Mouse (Mus musculus) heart, embryonic 10.5 days (tissue): ENCODE data around the gene Cpsf6. TPM values are rescaled to one million over a fixed set of nuclear protein-coding genes. Genes with fewer than 3 reads are reported as not detected.

ENCODE experiments used
- DNase-seq: peaks from one replicate; pipeline ENCODE4 v3.0.0-alpha.2; 2017; ENCODE audit warnings: low spot score
- H3K27ac ChIP-seq: fragments of 300-500 bp; sonication (generic); 2 replicates; pipeline ENCODE4 v1.5.1; 2016; ENCODE audit warnings: mild to moderate bottlenecking
- H3K27me3 ChIP-seq: fragments of 300-500 bp; sonication (generic); 2 replicates; pipeline ENCODE4 v1.6.1; 2016; ENCODE audit warnings: mild to moderate bottlenecking; ENCODE audit not compliant: poor library complexity, insufficient read depth, severe bottlenecking
- H3K36me3 ChIP-seq: fragments of 300-500 bp; sonication (generic); 2 replicates; pipeline ENCODE4 v1.6.1; 2016; ENCODE audit warnings: mild to moderate bottlenecking, moderate library complexity
- H3K4me1 ChIP-seq: fragments of 300-500 bp; sonication (generic); 2 replicates; pipeline ENCODE4 v1.6.1; 2016; ENCODE audit warnings: mild to moderate bottlenecking
- H3K4me3 ChIP-seq: fragments of 300-500 bp; sonication (generic); 2 replicates; pipeline ENCODE4 v1.5.1; 2016; ENCODE audit warnings: mild to moderate bottlenecking, moderate library complexity
- H3K9me3 ChIP-seq: fragments of 300-500 bp; sonication (generic); 2 replicates; pipeline ENCODE4 v1.6.1; 2016; ENCODE audit warnings: mild to moderate bottlenecking, moderate library complexity
- WGBS: fragments of 180-500 bp; shearing (Covaris S2); methylation state at CpG from one replicate; pipeline ENCODE4 v1.1.7; 2016; 5-methylcytosine and 5-hydroxymethylcytosine counted together
- polyA plus RNA-seq: library from polyadenylated mRNA; unstranded; fragments of >200 nt; fragmentation: Nextera tagmentation; extraction: Ambion mirVana; gene quantifications from 2 replicates; pipeline ENCODE4 v1.2.1, GENCODE M21; 2016

The Cpsf6 gene
- polyA plus RNA-seq = 128 and 138 TPM in 2 replicates

DNA sequence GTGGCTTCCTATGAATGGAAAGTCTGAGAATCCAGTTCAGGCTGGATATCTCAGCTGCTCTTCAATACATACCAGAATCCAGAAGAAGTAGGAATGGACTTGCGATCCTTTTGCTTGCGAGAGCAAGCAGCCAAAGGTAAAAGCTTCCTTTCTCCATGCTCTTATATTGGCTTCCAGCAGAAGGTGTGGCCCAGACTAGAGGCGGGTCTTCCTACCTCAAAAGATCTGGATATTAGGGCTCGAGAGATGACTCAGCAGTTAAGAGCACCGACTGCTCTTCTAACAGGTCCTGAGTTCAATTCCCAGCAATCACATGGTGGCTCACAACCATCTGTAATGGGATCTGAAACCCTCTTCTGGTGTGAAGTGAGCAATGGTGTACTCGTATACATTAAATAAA lies at the start of gene Cpsf6:
TSS of gene Cpsf6 (minus strand) at position 108 of the 400 bp plus-strand sequence.
- no peak within 1 kb of the TSS for H3K27ac ChIP-seq
- peaks cover 5% of the 10 kb centered on the region; the same call in 1 of the 2 replicates for H3K4me1 ChIP-seq
- no peaks in the 10 kb centered on the region for H3K27me3 ChIP-seq
- no peaks in the 10 kb centered on the region for H3K36me3 ChIP-seq
- WGBS = 82% methylated on average over 6 of the region's 6 CpGs
- DNase-seq = no peak
- no peak within 1 kb of the TSS for H3K4me3 ChIP-seq
- no peaks in the 10 kb centered on the region for H3K9me3 ChIP-seq

GRCm38 (mm10) chr10:117426615-117426969 lies 46.8 kb upstream of the Cpsf6 start:
- H3K27me3 ChIP-seq = no peaks in the 10 kb centered on the region
- H3K27ac ChIP-seq = no peak overlapping the region
- no peak overlapping the region for H3K4me3 ChIP-seq
- DNase-seq = no peak
- 77% methylated on average over 1 of the region's 1 CpGs for WGBS
- peaks cover 8% of the 10 kb centered on the region; the same call in 1 of the 2 replicates for H3K4me1 ChIP-seq
- H3K9me3 ChIP-seq = no peaks in the 10 kb centered on the region
- H3K36me3 ChIP-seq = no peaks in the 10 kb centered on the region

DNA sequence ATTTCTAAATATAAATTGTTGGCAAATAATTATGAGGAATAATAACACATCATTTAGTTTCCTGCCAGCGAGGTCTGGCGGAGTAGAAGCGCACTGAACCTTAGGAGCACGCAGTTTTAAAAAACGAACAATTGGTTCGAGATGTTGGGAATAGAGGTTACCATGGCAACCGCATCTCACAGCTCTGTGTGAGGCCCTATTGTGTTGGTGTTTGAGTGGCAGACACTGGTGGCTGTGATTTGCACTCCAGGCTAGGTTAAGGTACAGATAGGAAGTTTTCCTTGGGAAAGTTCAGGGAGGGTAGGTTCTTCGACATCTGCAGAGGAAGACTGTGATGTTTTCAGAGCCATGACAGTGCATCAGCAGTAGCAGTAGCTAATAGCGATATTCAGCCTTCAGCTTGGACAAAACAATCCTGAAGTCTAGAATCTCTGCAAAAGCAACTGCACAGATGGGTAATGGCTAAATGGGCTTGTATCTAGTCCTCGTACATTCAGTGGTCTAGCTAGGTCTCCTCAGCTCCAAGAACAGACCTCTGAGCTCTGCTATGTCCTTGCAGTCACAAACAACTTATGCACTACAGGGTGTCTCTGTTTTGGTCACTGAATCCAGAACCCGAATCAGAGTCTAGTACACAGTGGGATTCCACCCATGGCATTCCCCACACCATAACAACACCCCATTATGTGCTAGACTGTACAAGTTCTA lies 46.2 kb upstream of the Cpsf6 start:
- WGBS = 60% methylated on average over 11 of the region's 11 CpGs
- Histone ChIP-seq H3K4me1 (peaks cover 8% of the 10 kb centered on the region; the same call in 1 of the 2 replicates), H3K36me3 (no peaks in the 10 kb centered on the region), H3K4me3 (no peak overlapping the region), H3K9me3 (no peaks in the 10 kb centered on the region), H3K27me3 (peaks cover under 1% of the 10 kb centered on the region; the same call in 1 of the 2 replicates), H3K27ac (no peak overlapping the region)
- DNase-seq = no peak

DNA sequence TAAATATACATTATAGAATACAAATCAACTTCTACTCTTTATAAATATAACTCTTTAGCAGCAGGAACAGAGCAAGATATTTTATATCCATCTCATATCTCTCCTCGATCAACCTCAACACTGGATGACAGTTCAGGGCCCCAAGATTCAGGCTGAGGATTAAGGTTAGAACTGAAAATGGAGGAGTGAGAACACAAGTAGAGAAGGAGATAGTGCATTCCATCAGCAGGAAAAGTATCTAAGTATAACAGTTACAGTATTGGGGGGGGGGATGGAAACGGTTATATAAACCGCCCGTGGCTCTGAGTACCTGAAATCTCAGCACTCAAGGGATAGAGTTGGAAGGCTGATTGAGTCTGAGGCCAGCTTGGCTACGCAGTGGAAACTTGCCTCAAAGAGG lies 45.2 kb upstream of the Cpsf6 start:
- peaks cover 6% of the 10 kb centered on the region; the same call in 1 of the 2 replicates for H3K27me3 ChIP-seq
- no peaks in the 10 kb centered on the region for H3K9me3 ChIP-seq
- 89% methylated on average over 5 of the region's 5 CpGs for WGBS
- no peak overlapping the region for H3K4me3 ChIP-seq
- H3K4me1 ChIP-seq = peaks cover 8% of the 10 kb centered on the region; the same call in 1 of the 2 replicates
- no peaks in the 10 kb centered on the region for H3K36me3 ChIP-seq
- no peak for DNase-seq
- H3K27ac ChIP-seq = no peak overlapping the region

GRCm38 (mm10) chr10:117424146-117424905 lies 44.5 kb upstream of the Cpsf6 start:
- Histone ChIP-seq H3K9me3 (no peaks in the 10 kb centered on the region), H3K4me1 (peaks cover 8% of the 10 kb centered on the region; the same call in 1 of the 2 replicates), H3K36me3 (no peaks in the 10 kb centered on the region), H3K27me3 (peaks cover 6% of the 10 kb centered on the region; the same call in 1 of the 2 replicates), H3K4me3 (no peak overlapping the region), H3K27ac (no peak overlapping the region)
- DNase-seq = no peak
- 45% methylated on average over 3 of the region's 3 CpGs for WGBS

DNA sequence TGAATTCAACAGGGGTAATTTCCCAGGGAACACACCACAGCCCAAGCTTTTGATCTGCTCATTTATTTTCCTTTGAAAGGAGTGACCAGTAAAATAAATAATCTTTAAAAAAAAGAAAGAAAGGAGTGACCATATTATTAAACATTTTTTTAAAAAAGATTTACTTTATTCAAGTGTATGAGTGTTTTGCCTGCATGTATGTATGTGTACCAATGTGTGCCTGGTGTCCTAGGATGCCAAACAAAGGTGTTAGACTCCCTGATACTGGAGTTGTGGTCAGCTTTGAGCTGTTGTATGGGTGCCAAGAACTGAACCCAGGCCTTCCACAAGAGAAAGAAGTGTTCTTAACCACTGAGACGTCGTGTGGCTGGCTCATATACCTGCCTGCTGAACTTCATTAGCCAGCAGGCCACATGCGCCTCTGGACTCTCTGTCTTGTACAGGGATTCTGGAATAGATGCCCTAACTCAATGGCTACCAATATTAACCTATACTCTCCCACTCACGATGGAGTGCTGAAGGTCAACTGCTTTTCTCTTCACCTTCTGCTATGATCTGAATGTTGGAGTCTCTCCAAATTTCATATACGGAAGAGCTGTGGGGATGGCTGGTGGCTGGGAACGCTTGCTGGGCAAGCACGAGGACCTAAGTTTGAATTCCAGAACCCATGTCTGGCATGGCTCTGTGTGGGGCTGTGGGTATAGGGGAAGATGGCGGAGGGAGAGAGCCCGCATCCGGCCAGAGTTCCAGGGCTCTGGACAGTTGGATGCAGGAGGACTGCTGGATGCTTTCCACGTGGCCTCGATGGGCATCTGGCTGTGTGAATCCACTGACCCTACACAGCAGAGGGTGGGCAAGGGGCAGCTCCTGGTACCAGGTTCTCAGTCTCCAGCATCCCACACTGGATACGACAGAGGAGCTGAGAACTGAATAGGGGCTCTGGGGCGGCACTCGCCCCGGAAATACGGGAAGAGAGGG lies 43.5 kb upstream of the Cpsf6 start:
- H3K36me3 ChIP-seq = no peaks in the 10 kb centered on the region
- peaks cover 6% of the 10 kb centered on the region; the same call in 1 of the 2 replicates for H3K27me3 ChIP-seq
- DNase-seq = no peak
- no peaks in the 10 kb centered on the region for H3K9me3 ChIP-seq
- WGBS = 81% methylated on average over 17 of the region's 17 CpGs
- no peak overlapping the region for H3K4me3 ChIP-seq
- H3K4me1 ChIP-seq = peaks cover 14% of the 10 kb centered on the region
- no peak overlapping the region for H3K27ac ChIP-seq

DNA sequence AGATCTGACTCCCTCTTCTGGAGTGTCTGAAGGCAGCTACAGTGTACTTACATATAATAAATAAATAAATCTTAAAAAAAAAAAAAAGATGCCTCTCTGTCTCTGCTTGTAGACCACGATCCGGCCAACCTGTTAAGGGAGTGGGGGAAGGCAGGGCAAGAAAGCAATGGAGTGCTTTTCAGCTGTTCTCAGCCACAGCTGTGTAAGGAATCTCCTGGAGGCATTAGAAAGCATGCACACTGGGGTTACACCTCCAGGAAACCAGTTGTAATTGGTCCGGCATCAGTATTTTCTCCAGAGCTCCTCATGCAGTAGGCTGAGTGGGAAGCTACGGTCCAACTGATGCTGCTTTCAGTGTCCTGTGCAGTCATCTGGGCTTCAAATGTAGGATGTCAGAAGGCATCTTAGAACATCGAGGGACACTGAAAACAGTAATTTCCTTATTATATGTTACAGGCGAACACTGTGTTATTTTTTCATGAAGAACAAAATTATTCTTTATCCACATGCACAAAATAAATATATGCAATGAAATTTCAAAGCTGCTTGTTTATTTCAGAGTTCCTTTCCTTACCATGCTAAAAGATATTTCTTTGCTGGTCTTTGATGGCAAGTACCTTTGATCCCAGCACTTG lies 42.5 kb upstream of the Cpsf6 start:
- H3K4me3 ChIP-seq = no peak overlapping the region
- 81% methylated on average over 6 of the region's 6 CpGs for whole genome bisulfite sequencing
- no peak for DNase-seq
- peaks cover 23% of the 10 kb centered on the region for H3K4me1 ChIP-seq
- H3K27ac ChIP-seq = no peak overlapping the region
- peaks cover 6% of the 10 kb centered on the region; the same call in 1 of the 2 replicates for H3K27me3 ChIP-seq
- H3K9me3 ChIP-seq = no peaks in the 10 kb centered on the region
- no peaks in the 10 kb centered on the region for H3K36me3 ChIP-seq

- H3K4me1 ChIP-seq = peaks cover 28% of the 10 kb centered on the region
- no peak overlapping the region for H3K4me3 ChIP-seq
- no peak for DNase-seq
- H3K27me3 ChIP-seq = peaks cover 6% of the 10 kb centered on the region; the same call in 1 of the 2 replicates
- H3K27ac ChIP-seq = no peak overlapping the region
- WGBS = 76% methylated on average over 7 of the region's 7 CpGs
- no peaks in the 10 kb centered on the region for H3K9me3 ChIP-seq
- H3K36me3 ChIP-seq = no peaks in the 10 kb centered on the region
These were observed 41.7 kb upstream of the Cpsf6 start for GRCm38 (mm10) chr10:117421283-117422107.

DNA sequence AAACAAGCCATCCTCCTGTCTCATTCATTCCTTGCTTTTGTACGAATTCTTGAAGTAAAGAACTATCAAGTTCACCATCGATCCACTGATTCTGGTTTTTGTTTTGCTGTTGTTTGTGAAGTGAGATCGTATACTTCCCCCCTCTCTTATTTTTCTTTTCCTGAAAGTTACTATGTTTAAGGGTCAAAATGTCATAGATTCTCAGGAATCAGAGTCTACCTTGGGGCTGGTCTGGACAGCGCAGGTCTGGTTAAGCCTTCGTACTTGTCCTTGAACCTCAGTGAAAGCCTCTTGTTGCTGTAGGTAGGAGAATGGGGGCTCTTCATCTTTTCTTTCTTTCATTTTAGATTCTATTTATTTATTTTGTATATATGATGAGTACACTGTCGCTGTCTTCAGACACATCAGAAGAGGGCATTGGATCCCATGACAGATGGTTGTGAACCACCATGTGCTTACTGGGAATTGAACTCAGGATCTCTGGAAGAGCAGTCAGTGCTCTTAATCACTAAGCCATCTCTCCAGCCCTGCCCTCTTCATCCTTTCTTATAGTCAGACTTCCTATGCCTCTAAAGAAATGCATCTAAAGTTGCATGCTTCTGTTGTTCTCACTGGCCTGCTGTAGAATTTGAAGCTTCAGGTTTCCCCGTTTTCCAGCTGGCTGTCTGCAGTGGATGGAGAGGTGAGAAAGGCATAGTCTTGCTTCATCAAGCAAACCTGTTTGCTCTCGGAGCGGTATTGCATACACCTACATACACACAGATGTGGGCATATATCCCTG lies 40.9 kb upstream of the Cpsf6 start:
- 79% methylated on average over 9 of the region's 9 CpGs for WGBS
- Histone ChIP-seq H3K27me3 (peaks cover 6% of the 10 kb centered on the region; the same call in 1 of the 2 replicates), H3K9me3 (no peaks in the 10 kb centered on the region), H3K36me3 (no peaks in the 10 kb centered on the region), H3K27ac (no peak overlapping the region), H3K4me3 (no peak overlapping the region), H3K4me1 (peaks cover 28% of the 10 kb centered on the region)
- no peak for DNase-seq

- H3K4me3 ChIP-seq = no peak overlapping the region
- peaks cover 6% of the 10 kb centered on the region; the same call in 1 of the 2 replicates for H3K27me3 ChIP-seq
- no peaks in the 10 kb centered on the region for H3K9me3 ChIP-seq
- H3K27ac ChIP-seq = no peak overlapping the region
- no peak for DNase-seq
- WGBS = 77% methylated on average over 8 of the region's 8 CpGs
- peaks cover 28% of the 10 kb centered on the region for H3K4me1 ChIP-seq
- H3K36me3 ChIP-seq = no peaks in the 10 kb centered on the region
These were observed 39.9 kb upstream of the Cpsf6 start for GRCm38 (mm10) chr10:117419577-117420290.
